12 mouse cellular contexts compared by ENCODE assay signal in the genomic region with DNA sequence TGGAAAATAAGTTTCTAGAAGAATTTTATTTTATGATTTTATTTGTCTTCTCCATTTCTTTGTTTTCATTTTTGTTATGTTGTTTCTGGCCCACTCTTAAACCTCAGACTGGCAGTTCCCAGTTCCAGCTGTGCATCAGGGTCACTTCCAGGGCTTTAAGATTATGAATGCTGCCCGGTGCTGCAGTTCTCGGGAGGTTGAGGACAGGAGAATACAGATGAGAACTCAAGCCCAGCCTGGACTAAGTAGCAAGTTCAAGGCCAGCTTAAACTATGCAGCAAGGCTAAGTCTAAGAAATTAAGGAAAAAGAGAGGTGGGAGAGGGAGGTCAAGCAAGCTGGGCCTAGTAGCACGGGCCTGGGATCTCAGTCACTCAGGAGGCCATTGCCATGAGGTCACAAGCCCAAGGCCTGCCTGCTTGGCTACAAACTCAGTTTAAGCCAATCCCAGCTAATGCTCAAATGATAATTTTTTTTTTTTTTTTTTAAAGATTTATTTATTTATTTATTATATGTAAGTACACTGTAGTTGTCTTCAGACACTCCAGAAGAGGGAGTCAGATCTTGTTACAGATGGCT. TPM values are rescaled to one million over a fixed set of nuclear protein-coding genes. Genes with fewer than 3 reads are reported as not detected.
DNase-seq lines count a peak whose midpoint lies in the region; ATAC-seq and TF ChIP-seq lines count a peak whose summit lies in the region.
"Had no signal": no experiment of that assay in that cellular context is flagged by ENCODE, and none has a peak within 500 bp of the region (broad histone marks: within the 10 kb centered on the region; RNA-seq: fewer than 3 reads in every experiment).

No protein-coding gene starts in this region.

- no peak for TF ChIP-seq POLR2A in ES-Bruce4 (IDR thresholded peaks at IDR 0.05; ENCODE audit: insufficient read depth, low read length)

- no peak overlapping the region for H3K4me2 ChIP-seq in intestine, postnatal 0 days (replicated peaks; ENCODE audit: low read depth)
- H3K4me2 ChIP-seq in intestine, embryonic 15.5 days (replicated peaks) = no peak overlapping the region

- no peak overlapping the region for H3K4me3 ChIP-seq in intestine, postnatal 0 days (ENCODE audit: low read depth, low read length)
- H3K4me3 ChIP-seq in intestine, embryonic 15.5 days (replicated peaks) = no peak overlapping the region
- H3K4me3 ChIP-seq in ES-Bruce4 (ENCODE audit: low read depth, low read length) = no peak overlapping the region
- H3K4me3 ChIP-seq: midbrain, embryonic 10.5 days had no signal

- peaks cover 10% of the 10 kb centered on the region; the same call in 1 of the 2 replicates for H3K36me3 ChIP-seq in intestine, postnatal 0 days (ENCODE audit: control insufficient read depth, insufficient read depth)
- H3K36me3 ChIP-seq in intestine, embryonic 15.5 days = no peaks in the 10 kb centered on the region
- peaks cover 35% of the 10 kb centered on the region for H3K36me3 ChIP-seq in ES-Bruce4 (ENCODE audit: control insufficient read depth, insufficient read depth, low read length, poor library complexity, severe bottlenecking)

- no peak overlapping the region for H3K9ac ChIP-seq in intestine, postnatal 0 days (ENCODE audit: low read depth, low read length)
- H3K9ac ChIP-seq in intestine, embryonic 15.5 days = no peak overlapping the region
- no peak overlapping the region for H3K9ac ChIP-seq in ES-Bruce4 (ENCODE audit: low read depth, poor library complexity, severe bottlenecking)

- DNase-seq in adrenal gland, adult 2 months = peak; percentile 63
- DNase-seq in adrenal gland, adult 18-20 months (ENCODE audit: low spot score in 2 of 2) = no peak
- DNase-seq in cerebellum, adult 11 months = no peak
- DNase-seq in left cerebral cortex, postnatal 4 days = no peak
- DNase-seq: layer of hippocampus, adult 9-11 months; spleen, adult 18-20 months; thymus, adult 2 months had no signal

- 80% methylated on average over 3 of the region's 3 CpGs for WGBS in intestine, postnatal 0 days
- 75% methylated on average over 3 of the region's 3 CpGs for WGBS in intestine, embryonic 15.5 days

- no peak for TF ChIP-seq EP300 in ES-Bruce4 (IDR thresholded peaks at IDR 0.05; ENCODE audit: insufficient read depth, low read depth, low read length)

- no peaks in the 10 kb centered on the region for H3K9me3 ChIP-seq in intestine, postnatal 0 days (ENCODE audit: control insufficient read depth)
- no peaks in the 10 kb centered on the region for H3K9me3 ChIP-seq in intestine, embryonic 15.5 days
- no peaks in the 10 kb centered on the region for H3K9me3 ChIP-seq in ES-Bruce4 (replicated peaks; ENCODE audit: control insufficient read depth, insufficient read depth, low read length, poor library complexity, severe bottlenecking)
- H3K9me3 ChIP-seq: midbrain, embryonic 10.5 days had no signal

- intact Hi-C loops in left cerebral cortex, postnatal 4 days (cut with DNase I) = no loop called here

- 0 out of 2 replicates have a peak, but pooled peaks cover 6% of the 10 kb centered on the region for H3K4me1 ChIP-seq in intestine, postnatal 0 days (replicated peaks; ENCODE audit: control insufficient read depth, insufficient read depth, low read length)
- peaks cover 30% of the 10 kb centered on the region for H3K4me1 ChIP-seq in intestine, embryonic 15.5 days (replicated peaks)
- peaks cover 2% of the 10 kb centered on the region for H3K4me1 ChIP-seq in ES-Bruce4 (ENCODE audit: control insufficient read depth, insufficient read depth, low read length)

- H3K27me3 ChIP-seq in intestine, postnatal 0 days (replicated peaks; ENCODE audit: control insufficient read depth, insufficient read depth, low read length) = no peaks in the 10 kb centered on the region
- H3K27me3 ChIP-seq in intestine, embryonic 15.5 days (replicated peaks) = no peaks in the 10 kb centered on the region
- H3K27me3 ChIP-seq in ES-Bruce4 (ENCODE audit: control insufficient read depth, insufficient read depth, low read length, poor library complexity, severe bottlenecking) = no peaks in the 10 kb centered on the region

- 0 out of 2 replicates have a peak overlapping the region, but pooled peaks have one; percentile 35 for H3K27ac ChIP-seq in intestine, postnatal 0 days (ENCODE audit: low read depth, low read length)
- H3K27ac ChIP-seq in intestine, embryonic 15.5 days = no peak overlapping the region
- peak overlapping the region; percentile 41; the same call in 1 of the 2 replicates for H3K27ac ChIP-seq in ES-Bruce4 (ENCODE audit: insufficient read depth, low read length)
- H3K27ac ChIP-seq: midbrain, embryonic 10.5 days had no signal

- no peak for ATAC-seq in intestine, postnatal 0 days
- no peak for ATAC-seq in intestine, embryonic 15.5 days
- peak; percentile 40 for ATAC-seq in erythroid progenitor cell, adult 5-6 weeks (replicated peaks; ENCODE audit: low FRiP score, poor library complexity, severe bottlenecking)

- no peak for TF ChIP-seq CTCF in intestine, postnatal 0 days (IDR thresholded peaks at IDR 0.05; ENCODE audit: low read depth)
- TF ChIP-seq CTCF in ES-Bruce4 (IDR thresholded peaks at IDR 0.05; ENCODE audit: low read depth, low read length) = no peak

RNA-seq across cellular contexts. Expression of a gene that starts 5.1 kb away (rescaled TPM):
- 100 to 1,000 TPM; 225 to 258 TPM for total RNA-seq in adrenal gland, adult 2 months (2021)
- polyA plus RNA-seq in adrenal gland, adult 2 months (2012; rRNA removed) = 212 and 287 TPM in 2 replicates
- total RNA-seq in adrenal gland, adult 18-20 months (2021) = 100 to 1,000 TPM; 224 to 268 TPM
- 64.9 and 69.1 TPM in 2 replicates for polyA plus RNA-seq in intestine, postnatal 0 days (2015; fragmentation: Nextera tagmentation; extraction: Ambion mirVana)
- polyA plus RNA-seq in intestine, embryonic 15.5 days (2015; fragmentation: Nextera tagmentation; extraction: Ambion mirVana) = 119 and 120 TPM in 2 replicates
- polyA plus RNA-seq in ES-Bruce4 (2011; ENCODE audit: insufficient read depth, insufficient read length, low read depth, missing spikeins) = 180 and 185 TPM in 2 replicates
- 170 and 198 TPM in 2 replicates for total RNA-seq in erythroid progenitor cell, adult 5-6 weeks (2015; ENCODE audit: low replicate concordance)
- 378 and 474 TPM in 2 replicates for total RNA-seq in erythroid progenitor cell, adult 5-6 weeks (2017; ENCODE audit: low replicate concordance)
- total RNA-seq in left cerebral cortex, postnatal 4 days (2021) = 100 to 1,000 TPM; 262 to 280 TPM

RNA-seq across cellular contexts. Expression of a gene that starts 11.9 kb away (rescaled TPM):
- total RNA-seq in adrenal gland, adult 2 months (2021) = 10 to 100 TPM; 52.5 to 68.0 TPM
- 14.6 and 15.7 TPM in 2 replicates for polyA plus RNA-seq in adrenal gland, adult 2 months (2012; rRNA removed)
- total RNA-seq in adrenal gland, adult 18-20 months (2021) = 10 to 100 TPM; 58.6 to 75.8 TPM
- polyA plus RNA-seq in intestine, postnatal 0 days (2015; fragmentation: Nextera tagmentation; extraction: Ambion mirVana) = 31.3 and 32.4 TPM in 2 replicates
- 62.1 and 65.1 TPM in 2 replicates for polyA plus RNA-seq in intestine, embryonic 15.5 days (2015; fragmentation: Nextera tagmentation; extraction: Ambion mirVana)
- polyA plus RNA-seq in ES-Bruce4 (2011; ENCODE audit: insufficient read depth, insufficient read length, low read depth, missing spikeins) = 28.3 and 35.9 TPM in 2 replicates
- 7.2 and 8.4 TPM in 2 replicates for total RNA-seq in erythroid progenitor cell, adult 5-6 weeks (2015; ENCODE audit: low replicate concordance)
- 12.8 and 15.9 TPM in 2 replicates for total RNA-seq in erythroid progenitor cell, adult 5-6 weeks (2017; ENCODE audit: low replicate concordance)
- total RNA-seq in left cerebral cortex, postnatal 4 days (2021) = 10 to 100 TPM; 29.7 to 33.8 TPM

RNA-seq across cellular contexts. Expression of a gene that starts 31.9 kb away (rescaled TPM):
- total RNA-seq in adrenal gland, adult 2 months (2021) = 10 to 100 TPM; 53.1 to 84.0 TPM
- polyA plus RNA-seq in adrenal gland, adult 2 months (2012; rRNA removed) = 194 and 250 TPM in 2 replicates
- total RNA-seq in adrenal gland, adult 18-20 months (2021) = 10 to 100 TPM; 71.6 to 84.6 TPM
- polyA plus RNA-seq in intestine, postnatal 0 days (2015; fragmentation: Nextera tagmentation; extraction: Ambion mirVana) = 75.7 and 77.1 TPM in 2 replicates
- 126 and 128 TPM in 2 replicates for polyA plus RNA-seq in intestine, embryonic 15.5 days (2015; fragmentation: Nextera tagmentation; extraction: Ambion mirVana)
- 76.1 and 79.9 TPM in 2 replicates for polyA plus RNA-seq in ES-Bruce4 (2011; ENCODE audit: insufficient read depth, insufficient read length, low read depth, missing spikeins)
- 45.8 and 70.0 TPM in 2 replicates for total RNA-seq in erythroid progenitor cell, adult 5-6 weeks (2015; ENCODE audit: low replicate concordance)
- total RNA-seq in erythroid progenitor cell, adult 5-6 weeks (2017; ENCODE audit: low replicate concordance) = 29.8 and 33.7 TPM in 2 replicates
- total RNA-seq in left cerebral cortex, postnatal 4 days (2021) = 10 to 100 TPM; 27.4 to 31.8 TPM

RNA-seq across cellular contexts. Expression of a gene that starts 33.2 kb away (rescaled TPM):
- total RNA-seq in adrenal gland, adult 2 months (2021) = 100 to 1,000 TPM; 220 to 347 TPM
- 38.0 and 45.1 TPM in 2 replicates for polyA plus RNA-seq in adrenal gland, adult 2 months (2012; rRNA removed)
- total RNA-seq in adrenal gland, adult 18-20 months (2021) = 100 to 1,000 TPM; 268 to 338 TPM
- 510 and 539 TPM in 2 replicates for polyA plus RNA-seq in intestine, postnatal 0 days (2015; fragmentation: Nextera tagmentation; extraction: Ambion mirVana)
- 1,297 TPM in 2 replicates for polyA plus RNA-seq in intestine, embryonic 15.5 days (2015; fragmentation: Nextera tagmentation; extraction: Ambion mirVana)
- 556 and 609 TPM in 2 replicates for polyA plus RNA-seq in ES-Bruce4 (2011; ENCODE audit: insufficient read depth, insufficient read length, low read depth, missing spikeins)
- total RNA-seq in erythroid progenitor cell, adult 5-6 weeks (2015; ENCODE audit: low replicate concordance) = 310 and 338 TPM in 2 replicates
- total RNA-seq in erythroid progenitor cell, adult 5-6 weeks (2017; ENCODE audit: low replicate concordance) = 98.2 and 201 TPM in 2 replicates
- total RNA-seq in left cerebral cortex, postnatal 4 days (2021) = 100 to 1,000 TPM; 678 to 766 TPM

RNA-seq across cellular contexts. Expression of a gene that starts 59.4 kb away (rescaled TPM):
- total RNA-seq in adrenal gland, adult 2 months (2021) = 10 to 100 TPM; 45.8 to 70.1 TPM
- polyA plus RNA-seq in adrenal gland, adult 2 months (2012; rRNA removed) = 29.1 and 40.4 TPM in 2 replicates
- total RNA-seq in adrenal gland, adult 18-20 months (2021) = 10 to 100 TPM; 67.0 to 70.1 TPM
- polyA plus RNA-seq in intestine, postnatal 0 days (2015; fragmentation: Nextera tagmentation; extraction: Ambion mirVana) = 105 and 117 TPM in 2 replicates
- 217 and 220 TPM in 2 replicates for polyA plus RNA-seq in intestine, embryonic 15.5 days (2015; fragmentation: Nextera tagmentation; extraction: Ambion mirVana)
- polyA plus RNA-seq in ES-Bruce4 (2011; ENCODE audit: insufficient read depth, insufficient read length, low read depth, missing spikeins) = 107 and 111 TPM in 2 replicates
- total RNA-seq in erythroid progenitor cell, adult 5-6 weeks (2015; ENCODE audit: low replicate concordance) = 26.8 and 36.4 TPM in 2 replicates
- 45.7 and 86.4 TPM in 2 replicates for total RNA-seq in erythroid progenitor cell, adult 5-6 weeks (2017; ENCODE audit: low replicate concordance)
- 10 to 100 TPM; 58.7 to 59.4 TPM for total RNA-seq in left cerebral cortex, postnatal 4 days (2021)
